Mouse (Mus musculus) naive thymus-derived CD4-positive, alpha-beta T cell, adult 5 months (primary cell): Measurements from ENCODE around the gene Izumo2. TPM values are rescaled to one million over a fixed set of nuclear protein-coding genes. Genes with fewer than 3 reads are reported as not detected.

Experiments used
- polyA plus RNA-seq: library from polyadenylated mRNA; unstranded; fragments of 100-300 nt; shearing (Covaris generic); gene quantifications from one replicate; pipeline ENCODE4 v1.2.1, GENCODE M21; 2017

Izumo2 gene
- polyA plus RNA-seq = not detected

GRCm38 (mm10) chr7:44708574-44708973 lies at the start of gene Izumo2:
Gene Izumo2 (plus strand): TSS chr7:44708742.

DNA sequence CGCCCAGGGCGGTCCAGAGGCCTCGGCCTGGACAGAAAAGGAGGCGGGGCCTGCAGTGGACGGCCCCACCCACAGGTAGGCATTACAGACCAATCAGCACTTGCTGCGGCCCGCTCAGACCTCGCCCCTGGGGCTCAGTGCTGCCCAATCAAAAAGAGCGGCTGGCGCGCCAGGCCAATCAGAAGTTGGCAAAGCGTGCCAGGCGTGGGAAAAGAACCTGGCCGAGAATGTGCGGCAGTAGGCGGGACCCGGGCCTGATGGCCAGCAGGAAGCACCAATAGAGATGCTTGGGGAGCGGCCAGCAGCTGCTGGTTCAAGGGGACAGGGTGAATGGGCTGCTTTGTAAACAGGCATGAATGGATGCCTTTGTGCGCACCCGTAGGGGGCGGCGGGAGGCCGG lies 37.7 kb upstream of the Izumo2 start, which contains the start of gene Myh14:
Gene Myh14, minus strand, starts transcription at position 41 of the 400 bp plus-strand sequence.

GRCm38 (mm10) chr7:44748101-44749044 lies 39.8 kb downstream of the Izumo2 start, which contains the start of gene Vrk3:
Gene Vrk3 (plus strand): TSS chr7:44748413.

GRCm38 (mm10) chr7:44750950-44751349 lies 42.4 kb downstream of the Izumo2 start, which contains the start of gene Zfp473:
Gene Zfp473 (minus strand): TSS chr7:44751050.

Other genes starting within 250 kb of the Izumo2 start
- not detected for gene Aspdh, start 243.4 kb upstream of the Izumo2 start, polyA plus RNA-seq
- 69.6 TPM for gene Josd2, start 240.8 kb upstream of the Izumo2 start, polyA plus RNA-seq
- gene Emc10, start 212.2 kb upstream of the Izumo2 start, polyA plus RNA-seq = 180 TPM
- 3.1 TPM for gene Fam71e1, start 212.2 kb upstream of the Izumo2 start, polyA plus RNA-seq
- gene Mybpc2, start 184.1 kb upstream of the Izumo2 start, polyA plus RNA-seq = not detected
- gene Spib, start 176.7 kb upstream of the Izumo2 start, polyA plus RNA-seq = not detected
- gene Pold1, start 159.9 kb upstream of the Izumo2 start, polyA plus RNA-seq = 59.9 TPM
- gene Nr1h2, start 154.8 kb upstream of the Izumo2 start, polyA plus RNA-seq = 222 TPM
- not detected for gene Napsa, start 136.4 kb upstream of the Izumo2 start, polyA plus RNA-seq
- not detected for gene Kcnc3, start 118.1 kb upstream of the Izumo2 start, polyA plus RNA-seq
- not detected for gene Myh14, start 37.9 kb upstream of the Izumo2 start, polyA plus RNA-seq
- 95.9 TPM for gene Vrk3, start 39.7 kb downstream of the Izumo2 start, polyA plus RNA-seq
- 0.73 TPM for gene Zfp473, start 42.3 kb downstream of the Izumo2 start, polyA plus RNA-seq
- gene Nup62, start 107.3 kb downstream of the Izumo2 start, polyA plus RNA-seq = 37.1 TPM
- 0.85 TPM for gene Il4i1, start 107.6 kb downstream of the Izumo2 start, polyA plus RNA-seq
- gene Atf5, start 107.9 kb downstream of the Izumo2 start, polyA plus RNA-seq = 0.70 TPM
- 35.2 TPM for gene Akt1s1, start 140.2 kb downstream of the Izumo2 start, polyA plus RNA-seq
- 133 TPM for gene Tbc1d17, start 140.3 kb downstream of the Izumo2 start, polyA plus RNA-seq
- 57.0 TPM for gene Pnkp, start 148.4 kb downstream of the Izumo2 start, polyA plus RNA-seq
- 40.0 TPM for gene Ptov1, start 161.0 kb downstream of the Izumo2 start, polyA plus RNA-seq
- 48.6 TPM for gene Med25, start 184.0 kb downstream of the Izumo2 start, polyA plus RNA-seq
- 20.9 TPM for gene Fuz, start 187.3 kb downstream of the Izumo2 start, polyA plus RNA-seq
- 53.1 TPM for gene Ap2a1, start 220.8 kb downstream of the Izumo2 start, polyA plus RNA-seq
- not detected for gene Tsks, start 234.5 kb downstream of the Izumo2 start, polyA plus RNA-seq